Mouse (Mus musculus): ENCODE results near the gene Mfsd2b. TPM values are rescaled to one million over a fixed set of nuclear protein-coding genes. Genes with fewer than 3 reads are reported as not detected.
A peak's percentile ranks its signal among the peaks of the same experiment; 100 is the strongest.

The Mfsd2b gene
- polyA plus RNA-seq, 1 experiment from 2014 or later: 3.3 TPM

DNA sequence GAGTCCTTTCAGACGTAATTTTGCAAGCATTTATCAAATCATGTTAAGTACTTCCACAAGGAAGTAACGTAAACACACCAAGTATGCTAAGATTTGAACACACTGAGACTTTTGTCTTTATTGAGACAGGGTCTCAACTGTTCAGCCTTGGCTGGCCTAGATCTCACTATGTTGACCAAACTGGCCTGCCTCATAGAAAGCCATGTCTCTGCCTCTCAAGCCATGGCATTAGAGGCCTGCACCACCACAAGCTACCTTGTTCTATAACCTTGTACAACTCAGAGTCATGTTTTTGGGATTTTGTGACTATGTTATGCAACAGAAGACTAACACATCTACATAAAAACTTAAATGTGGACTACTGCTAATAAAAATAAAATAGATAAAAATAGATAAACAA, 7.9 kb upstream of the Mfsd2b start:
- Histone ChIP-seq H3K9ac (ENCODE audit: low read length) (no peak overlapping the region), H3K36me3 (ENCODE audit: control insufficient read depth, insufficient read depth, low read length) (peaks cover 8% of the 10 kb centered on the region; the same call in 1 of the 2 replicates), H3K4me3 (replicated peaks; ENCODE audit: low read length) (no peak overlapping the region), H3K4me1 (ENCODE audit: control insufficient read depth, insufficient read depth, low read length) (no peaks in the 10 kb centered on the region), H3K27me3 (ENCODE audit: control insufficient read depth, insufficient read depth, low read length) (no peaks in the 10 kb centered on the region), H3K27ac (ENCODE audit: low read length) (no peak overlapping the region), H3K9me3 (replicated peaks; ENCODE audit: control insufficient read depth, low read length) (no peaks in the 10 kb centered on the region), H3K4me2 (ENCODE audit: low read depth, low read length) (no peak overlapping the region)
- WGBS: 62% methylated on average over 2 of the region's 2 CpGs
- ATAC-seq (ENCODE audit: insufficient read depth, low FRiP score): no peak

DNA sequence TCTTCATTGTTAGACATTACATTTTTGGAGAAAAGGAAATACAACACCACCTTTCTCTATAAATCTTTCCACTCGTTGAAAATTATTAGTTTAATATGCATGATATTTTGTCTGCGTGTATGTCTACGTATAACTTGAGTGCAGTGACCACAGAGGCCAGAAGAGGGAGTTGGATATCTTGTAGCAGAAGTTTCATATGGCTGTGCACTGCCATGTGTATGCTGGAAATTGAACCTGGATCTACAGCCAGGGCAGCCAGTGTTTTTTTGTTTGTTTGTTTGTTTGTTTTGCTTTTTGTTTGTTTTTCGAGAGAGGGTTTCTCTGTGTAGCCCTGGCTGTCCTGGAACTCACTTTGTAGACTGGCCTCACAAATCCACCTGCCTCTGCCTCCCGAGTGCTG, 4.9 kb upstream of the Mfsd2b start:
- Histone ChIP-seq H3K36me3 (ENCODE audit: control insufficient read depth, insufficient read depth, low read length) (peaks cover 8% of the 10 kb centered on the region; the same call in 1 of the 2 replicates), H3K9me3 (replicated peaks; ENCODE audit: control insufficient read depth, low read length) (no peaks in the 10 kb centered on the region), H3K27me3 (ENCODE audit: control insufficient read depth, insufficient read depth, low read length) (no peaks in the 10 kb centered on the region), H3K4me3 (replicated peaks; ENCODE audit: low read length) (no peak overlapping the region), H3K9ac (ENCODE audit: low read length) (no peak overlapping the region), H3K27ac (ENCODE audit: low read length) (no peak overlapping the region), H3K4me2 (ENCODE audit: low read depth, low read length) (no peak overlapping the region), H3K4me1 (ENCODE audit: control insufficient read depth, insufficient read depth, low read length) (peaks cover under 1% of the 10 kb centered on the region)
- 95% methylated on average over 5 of the region's 5 CpGs for WGBS
- no peak for ATAC-seq (ENCODE audit: insufficient read depth, low FRiP score)

DNA sequence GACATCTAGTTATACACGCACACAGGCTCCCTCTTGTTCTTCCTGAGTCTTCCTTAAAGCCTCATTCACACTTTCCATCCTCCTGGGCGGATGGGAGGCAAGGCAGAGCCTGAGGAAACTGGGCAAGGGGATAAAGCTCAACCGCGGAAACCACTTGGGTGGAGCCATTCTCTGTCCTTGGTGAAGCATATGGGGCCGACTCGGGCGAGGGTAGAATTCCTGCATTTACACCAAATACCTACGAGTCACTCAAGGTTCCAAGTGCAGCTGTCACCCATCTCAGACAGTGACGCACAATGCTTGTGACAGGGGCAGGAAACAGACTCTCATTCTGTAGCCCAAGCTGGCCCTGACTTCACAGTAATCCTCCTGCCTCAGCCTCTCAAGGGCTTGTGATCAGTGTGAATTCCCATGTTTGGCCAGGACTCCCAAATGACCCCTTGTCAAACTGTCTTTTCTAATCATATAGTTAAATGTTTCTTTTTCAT, 4.2 kb upstream of the Mfsd2b start:
- no peak for ATAC-seq (ENCODE audit: insufficient read depth, low FRiP score)
- 67% methylated on average over 9 of the region's 9 CpGs for WGBS
- Histone ChIP-seq H3K27ac (ENCODE audit: low read length) (no peak overlapping the region), H3K4me2 (ENCODE audit: low read depth, low read length) (no peak overlapping the region), H3K36me3 (ENCODE audit: control insufficient read depth, insufficient read depth, low read length) (peaks cover 8% of the 10 kb centered on the region; the same call in 1 of the 2 replicates), H3K27me3 (ENCODE audit: control insufficient read depth, insufficient read depth, low read length) (no peaks in the 10 kb centered on the region), H3K9me3 (replicated peaks; ENCODE audit: control insufficient read depth, low read length) (no peaks in the 10 kb centered on the region), H3K4me3 (replicated peaks; ENCODE audit: low read length) (no peak overlapping the region), H3K4me1 (ENCODE audit: control insufficient read depth, insufficient read depth, low read length) (peaks cover 6% of the 10 kb centered on the region), H3K9ac (ENCODE audit: low read length) (no peak overlapping the region)

DNA sequence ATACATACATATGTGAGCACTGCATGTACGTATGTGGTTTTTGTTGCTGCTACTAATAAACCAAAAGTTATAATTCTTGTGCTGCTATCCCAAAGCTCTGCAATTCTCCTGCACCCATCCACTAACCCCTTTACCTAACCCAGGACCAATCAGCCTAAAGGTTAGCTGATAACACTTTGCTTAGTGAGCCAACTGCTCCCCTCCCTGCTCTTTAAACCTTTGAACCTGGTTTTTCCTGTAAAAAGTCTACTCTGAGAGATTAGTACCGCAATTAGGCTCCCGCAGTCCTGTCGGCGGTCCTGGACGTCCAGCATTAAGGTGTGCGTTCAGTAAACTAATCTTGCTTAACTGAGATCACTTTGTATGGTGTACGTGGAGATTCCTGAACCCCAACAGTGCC, 1.5 kb upstream of the Mfsd2b start:
- no peak overlapping the region for H3K27ac ChIP-seq (ENCODE audit: low read length)
- ATAC-seq (ENCODE audit: insufficient read depth, low FRiP score): no peak
- no peak overlapping the region for H3K4me2 ChIP-seq (ENCODE audit: low read depth, low read length)
- H3K4me1 ChIP-seq (ENCODE audit: control insufficient read depth, insufficient read depth, low read length): peaks cover 6% of the 10 kb centered on the region
- H3K9me3 ChIP-seq (replicated peaks; ENCODE audit: control insufficient read depth, low read length): no peaks in the 10 kb centered on the region
- WGBS: 69% methylated on average over 8 of the region's 8 CpGs
- H3K36me3 ChIP-seq (ENCODE audit: control insufficient read depth, insufficient read depth, low read length): peaks cover 8% of the 10 kb centered on the region; the same call in 1 of the 2 replicates
- no peak overlapping the region for H3K4me3 ChIP-seq (replicated peaks; ENCODE audit: low read length)
- 0 out of 2 replicates have a peak, but pooled peaks cover 2% of the 10 kb centered on the region for H3K27me3 ChIP-seq (ENCODE audit: control insufficient read depth, insufficient read depth, low read length)
- no peak overlapping the region for H3K9ac ChIP-seq (ENCODE audit: low read length)

DNA sequence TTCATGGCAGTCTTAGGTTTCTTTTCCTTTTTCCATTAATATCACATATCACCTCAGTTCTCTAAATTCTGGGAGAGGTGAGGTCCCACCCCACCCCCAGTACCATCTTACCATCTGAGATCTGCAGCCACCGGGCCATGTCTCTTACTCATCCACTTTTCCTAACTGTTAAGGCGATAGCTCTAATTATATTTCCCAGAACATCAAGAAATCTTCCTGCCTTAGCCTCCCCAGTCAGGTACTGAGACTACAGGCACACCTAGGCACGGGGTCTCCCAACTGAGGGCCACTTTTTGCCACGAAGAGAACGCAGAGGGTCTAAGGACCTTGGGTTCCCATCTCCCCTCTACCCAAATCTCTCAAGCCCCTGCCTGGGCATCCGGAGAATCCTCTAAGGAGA, 628 bp downstream of the Mfsd2b start:
- WGBS: 83% methylated on average over 6 of the region's 6 CpGs
- H3K4me2 ChIP-seq (ENCODE audit: low read depth, low read length): peak overlapping the region; percentile 67; the same call in 1 of the 2 replicates
- ATAC-seq (ENCODE audit: insufficient read depth, low FRiP score): no peak
- H3K4me1 ChIP-seq (ENCODE audit: control insufficient read depth, insufficient read depth, low read length): peaks cover 6% of the 10 kb centered on the region
- H3K9ac ChIP-seq (ENCODE audit: low read length): peak overlapping the region; percentile 61
- no peaks in the 10 kb centered on the region for H3K9me3 ChIP-seq (replicated peaks; ENCODE audit: control insufficient read depth, low read length)
- no peak overlapping the region for H3K27ac ChIP-seq (ENCODE audit: low read length)
- H3K4me3 ChIP-seq (replicated peaks; ENCODE audit: low read length): peak overlapping the region; percentile 35; the same call in 1 of the 2 replicates
- H3K27me3 ChIP-seq (ENCODE audit: control insufficient read depth, insufficient read depth, low read length): 0 out of 2 replicates have a peak, but pooled peaks cover 2% of the 10 kb centered on the region
- no peaks in the 10 kb centered on the region for H3K36me3 ChIP-seq (ENCODE audit: control insufficient read depth, insufficient read depth, low read length)

DNA sequence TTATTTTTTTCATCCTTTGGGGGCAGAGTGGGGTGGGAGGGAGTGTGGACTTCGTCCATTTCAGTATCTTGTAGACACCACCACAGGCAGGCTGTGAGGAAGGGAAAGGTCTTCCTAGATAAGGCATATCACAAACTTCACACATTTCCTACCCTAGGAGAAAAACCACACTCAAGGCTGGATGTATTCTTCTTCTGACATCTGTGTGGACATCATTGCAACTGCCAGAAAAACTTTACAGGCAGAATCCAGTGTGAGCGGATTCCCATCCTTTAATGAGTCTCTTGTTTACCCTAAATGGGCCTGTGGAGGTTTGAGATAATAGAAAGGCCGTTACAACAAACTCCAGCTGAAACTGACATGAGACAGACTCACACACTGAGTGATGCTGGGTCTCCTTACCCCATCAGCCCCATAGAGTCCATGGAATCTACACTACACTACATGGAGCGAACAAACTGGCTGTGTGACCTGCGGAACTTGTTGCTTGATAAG, 1.1 kb downstream of the Mfsd2b start:
- 0 out of 2 replicates have a peak, but pooled peaks cover 2% of the 10 kb centered on the region for H3K27me3 ChIP-seq (ENCODE audit: control insufficient read depth, insufficient read depth, low read length)
- no peaks in the 10 kb centered on the region for H3K9me3 ChIP-seq (replicated peaks; ENCODE audit: control insufficient read depth, low read length)
- 62% methylated on average over 5 of the region's 5 CpGs for WGBS
- H3K36me3 ChIP-seq (ENCODE audit: control insufficient read depth, insufficient read depth, low read length): no peaks in the 10 kb centered on the region
- H3K27ac ChIP-seq (ENCODE audit: low read length): no peak overlapping the region
- H3K9ac ChIP-seq (ENCODE audit: low read length): no peak overlapping the region
- H3K4me2 ChIP-seq (ENCODE audit: low read depth, low read length): no peak overlapping the region
- H3K4me1 ChIP-seq (ENCODE audit: control insufficient read depth, insufficient read depth, low read length): peaks cover 6% of the 10 kb centered on the region
- no peak overlapping the region for H3K4me3 ChIP-seq (replicated peaks; ENCODE audit: low read length)
- no peak for ATAC-seq (ENCODE audit: insufficient read depth, low FRiP score)

DNA sequence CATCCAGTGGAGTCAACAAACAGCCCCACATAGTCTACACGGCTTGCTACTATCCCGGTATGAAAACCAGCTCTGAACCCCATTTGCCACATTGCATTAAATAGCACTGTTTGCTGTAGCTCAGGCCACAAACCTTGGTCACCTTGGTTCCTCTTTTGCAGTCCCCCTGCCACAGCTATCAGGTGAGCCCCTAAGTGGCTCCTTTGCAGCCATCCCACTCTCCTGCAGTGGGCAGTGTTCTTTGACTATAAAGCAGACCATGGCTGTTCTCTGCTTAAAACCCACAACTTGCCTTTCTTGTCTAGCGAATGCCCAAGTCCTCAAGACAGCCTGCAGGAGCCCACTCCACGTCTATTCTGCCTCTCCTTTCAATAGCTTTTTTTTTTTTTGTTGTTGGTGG, 1.9 kb downstream of the Mfsd2b start:
- WGBS: 53% methylated on average over 4 of the region's 4 CpGs
- ATAC-seq (ENCODE audit: insufficient read depth, low FRiP score): no peak
- H3K36me3 ChIP-seq (ENCODE audit: control insufficient read depth, insufficient read depth, low read length): no peaks in the 10 kb centered on the region
- no peak overlapping the region for H3K4me3 ChIP-seq (replicated peaks; ENCODE audit: low read length)
- no peak overlapping the region for H3K4me2 ChIP-seq (ENCODE audit: low read depth, low read length)
- H3K9ac ChIP-seq (ENCODE audit: low read length): no peak overlapping the region
- no peak overlapping the region for H3K27ac ChIP-seq (ENCODE audit: low read length)
- 0 out of 2 replicates have a peak, but pooled peaks cover 2% of the 10 kb centered on the region for H3K27me3 ChIP-seq (ENCODE audit: control insufficient read depth, insufficient read depth, low read length)
- H3K4me1 ChIP-seq (ENCODE audit: control insufficient read depth, insufficient read depth, low read length): peaks cover 6% of the 10 kb centered on the region
- H3K9me3 ChIP-seq (replicated peaks; ENCODE audit: control insufficient read depth, low read length): no peaks in the 10 kb centered on the region

DNA sequence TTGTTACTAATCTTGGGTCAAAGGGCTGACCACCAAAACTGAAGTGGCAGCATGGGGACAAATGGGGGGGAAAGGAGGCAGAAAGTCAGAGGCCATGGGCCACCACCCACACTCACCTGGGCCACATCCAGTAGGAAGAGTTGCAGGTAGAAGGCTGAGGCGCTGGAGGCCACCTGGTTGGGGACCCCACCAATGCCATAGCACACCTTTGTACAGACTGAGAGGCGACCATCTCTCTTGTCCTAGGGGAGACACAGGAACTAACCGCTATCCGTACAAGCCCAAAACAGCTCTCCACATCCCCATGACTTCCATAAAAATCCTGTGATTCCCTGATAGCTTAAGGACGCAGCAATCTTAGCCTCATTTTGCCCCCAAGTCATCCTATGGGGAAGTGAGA, 2.9 kb downstream of the Mfsd2b start:
- no peak overlapping the region for H3K4me2 ChIP-seq (ENCODE audit: low read depth, low read length)
- H3K27ac ChIP-seq (ENCODE audit: low read length): no peak overlapping the region
- peaks cover 6% of the 10 kb centered on the region for H3K4me1 ChIP-seq (ENCODE audit: control insufficient read depth, insufficient read depth, low read length)
- H3K27me3 ChIP-seq (ENCODE audit: control insufficient read depth, insufficient read depth, low read length): 0 out of 2 replicates have a peak, but pooled peaks cover 2% of the 10 kb centered on the region
- no peaks in the 10 kb centered on the region for H3K36me3 ChIP-seq (ENCODE audit: control insufficient read depth, insufficient read depth, low read length)
- no peak overlapping the region for H3K9ac ChIP-seq (ENCODE audit: low read length)
- ATAC-seq (ENCODE audit: insufficient read depth, low FRiP score): no peak
- WGBS: 87% methylated on average over 5 of the region's 5 CpGs
- H3K9me3 ChIP-seq (replicated peaks; ENCODE audit: control insufficient read depth, low read length): no peaks in the 10 kb centered on the region
- no peak overlapping the region for H3K4me3 ChIP-seq (replicated peaks; ENCODE audit: low read length)

DNA sequence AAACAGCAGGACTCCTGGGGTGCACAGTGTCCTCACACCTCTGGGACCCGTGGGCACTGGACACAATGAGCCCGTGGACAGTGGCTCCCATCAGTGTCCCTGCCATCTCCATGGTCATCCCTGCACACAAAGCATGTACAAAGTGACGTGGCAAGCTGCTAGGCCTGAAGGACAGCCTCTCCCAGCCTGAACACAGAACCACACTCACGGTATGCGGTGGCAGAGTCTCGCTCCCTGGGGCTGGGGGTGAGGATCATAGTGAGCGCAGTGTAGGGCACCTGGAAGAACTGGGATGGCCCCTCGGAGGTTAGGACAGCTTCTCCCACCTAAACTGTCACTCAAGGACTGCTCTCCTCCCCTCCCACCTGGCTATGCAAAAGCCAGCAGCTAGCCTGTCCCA, 5.2 kb downstream of the Mfsd2b start:
- no peaks in the 10 kb centered on the region for H3K36me3 ChIP-seq (ENCODE audit: control insufficient read depth, insufficient read depth, low read length)
- no peak for ATAC-seq (ENCODE audit: insufficient read depth, low FRiP score)
- WGBS: 76% methylated on average over 8 of the region's 8 CpGs
- no peaks in the 10 kb centered on the region for H3K9me3 ChIP-seq (replicated peaks; ENCODE audit: control insufficient read depth, low read length)
- H3K27me3 ChIP-seq (ENCODE audit: control insufficient read depth, insufficient read depth, low read length): 0 out of 2 replicates have a peak, but pooled peaks cover 2% of the 10 kb centered on the region
- H3K9ac ChIP-seq (ENCODE audit: low read length): 0 out of 2 replicates have a peak overlapping the region, but pooled peaks have one; percentile 26
- H3K27ac ChIP-seq (ENCODE audit: low read length): no peak overlapping the region
- no peak overlapping the region for H3K4me2 ChIP-seq (ENCODE audit: low read depth, low read length)
- H3K4me3 ChIP-seq (replicated peaks; ENCODE audit: low read length): no peak overlapping the region
- peaks cover 6% of the 10 kb centered on the region for H3K4me1 ChIP-seq (ENCODE audit: control insufficient read depth, insufficient read depth, low read length)

Data from stomach, embryonic 16.5 days (tissue).